Mouse (Mus musculus): ENCODE results near the gene Plekhh2. TPM values are rescaled to one million over a fixed set of nuclear protein-coding genes. Genes with fewer than 3 reads are reported as not detected.

Gene Plekhh2
- total and polyA plus RNA-seq, 3 experiments: 1.4 to 2.0 (median 1.7) TPM

DNA sequence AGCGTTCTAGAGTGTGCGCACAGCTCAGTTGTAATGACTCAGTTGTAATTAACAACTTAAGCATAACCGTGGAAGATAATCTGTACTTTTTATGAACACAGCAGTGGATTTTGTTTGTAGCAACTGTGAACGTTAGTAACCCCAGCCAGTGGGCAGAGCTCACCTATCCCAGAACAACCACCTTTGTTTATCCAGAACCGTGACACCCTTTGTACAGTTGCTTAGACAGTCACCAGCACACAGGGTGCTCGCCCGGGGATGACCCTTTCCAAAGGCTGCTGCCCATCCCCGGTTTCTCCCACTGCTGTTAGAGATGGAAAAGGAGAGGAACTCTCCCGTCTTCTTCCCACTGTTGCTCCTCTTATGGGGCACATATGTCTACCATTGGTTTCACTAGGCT is 141.8 kb downstream of the Plekhh2 start:
- no peak overlapping the region for H3K9ac ChIP-seq (ENCODE audit: low read depth, low read length)
- WGBS: 87% methylated on average over 9 of the region's 9 CpGs
- no peak for TF ChIP-seq CTCF (IDR thresholded peaks at IDR 0.05)
- no peak for TF ChIP-seq POLR2A (IDR thresholded peaks at IDR 0.05; ENCODE audit: insufficient read depth, low read depth, low read length)
- TF ChIP-seq EP300 (IDR thresholded peaks at IDR 0.05; ENCODE audit: insufficient read depth, low read depth, low read length): no peak

DNA sequence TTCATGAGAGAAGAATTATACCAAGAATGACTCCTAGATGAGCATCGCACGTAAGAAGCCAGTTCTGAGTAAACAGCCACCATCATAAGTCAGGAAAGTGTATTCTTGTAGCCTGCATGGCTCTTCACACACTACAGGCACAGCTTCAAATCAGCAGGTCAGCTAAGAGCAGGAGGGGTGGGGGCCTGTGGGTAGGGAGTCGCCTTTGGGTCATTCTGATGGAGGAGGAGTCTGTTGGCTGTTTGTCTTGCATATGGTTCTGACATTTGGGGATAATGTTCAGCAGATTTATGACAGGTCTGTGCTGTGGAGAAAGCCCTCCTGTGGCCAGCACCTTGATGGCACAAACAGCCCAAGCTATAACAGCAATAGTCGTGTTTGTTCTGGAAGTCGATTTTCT is 144.5 kb downstream of the Plekhh2 start:
- no peak for DNase-seq
- no peak overlapping the region for H3K4me3 ChIP-seq
- no peaks in the 10 kb centered on the region for H3K4me1 ChIP-seq (ENCODE audit: control insufficient read depth, insufficient read depth, low read length)
- H3K9ac ChIP-seq (ENCODE audit: low read depth, low read length): no peak overlapping the region
- TF ChIP-seq POLR2A (IDR thresholded peaks at IDR 0.05; ENCODE audit: insufficient read depth, low read depth, low read length): no peak
- TF ChIP-seq CTCF (IDR thresholded peaks at IDR 0.05): no peak
- TF ChIP-seq EP300 (IDR thresholded peaks at IDR 0.05; ENCODE audit: insufficient read depth, low read depth, low read length): no peak
- no peaks in the 10 kb centered on the region for H3K27me3 ChIP-seq (ENCODE audit: control insufficient read depth, insufficient read depth, low read length)
- WGBS: 67% methylated on average over 5 of the region's 5 CpGs
- H3K79me2 ChIP-seq (replicated peaks; ENCODE audit: control insufficient read depth, insufficient read depth, low read length): no peaks in the 10 kb centered on the region
- no peak overlapping the region for H3K27ac ChIP-seq
- no peaks in the 10 kb centered on the region for H3K36me3 ChIP-seq (ENCODE audit: control insufficient read depth, insufficient read depth, low read length)
- intact Hi-C loops (cut with DNase I): no loop called here

More for the DNA sequence above, 141.8 kb downstream of the Plekhh2 start:
- no peaks in the 10 kb centered on the region for H3K4me1 ChIP-seq (ENCODE audit: control insufficient read depth, insufficient read depth, low read length)
- H3K79me2 ChIP-seq (replicated peaks; ENCODE audit: control insufficient read depth, insufficient read depth, low read length): no peaks in the 10 kb centered on the region
- DNase-seq: no peak
- no peak overlapping the region for H3K27ac ChIP-seq
- intact Hi-C loops (cut with DNase I): no loop called here
- no peak overlapping the region for H3K4me3 ChIP-seq
- H3K27me3 ChIP-seq (ENCODE audit: control insufficient read depth, insufficient read depth, low read length): no peaks in the 10 kb centered on the region
- H3K36me3 ChIP-seq (ENCODE audit: control insufficient read depth, insufficient read depth, low read length): no peaks in the 10 kb centered on the region

DNA sequence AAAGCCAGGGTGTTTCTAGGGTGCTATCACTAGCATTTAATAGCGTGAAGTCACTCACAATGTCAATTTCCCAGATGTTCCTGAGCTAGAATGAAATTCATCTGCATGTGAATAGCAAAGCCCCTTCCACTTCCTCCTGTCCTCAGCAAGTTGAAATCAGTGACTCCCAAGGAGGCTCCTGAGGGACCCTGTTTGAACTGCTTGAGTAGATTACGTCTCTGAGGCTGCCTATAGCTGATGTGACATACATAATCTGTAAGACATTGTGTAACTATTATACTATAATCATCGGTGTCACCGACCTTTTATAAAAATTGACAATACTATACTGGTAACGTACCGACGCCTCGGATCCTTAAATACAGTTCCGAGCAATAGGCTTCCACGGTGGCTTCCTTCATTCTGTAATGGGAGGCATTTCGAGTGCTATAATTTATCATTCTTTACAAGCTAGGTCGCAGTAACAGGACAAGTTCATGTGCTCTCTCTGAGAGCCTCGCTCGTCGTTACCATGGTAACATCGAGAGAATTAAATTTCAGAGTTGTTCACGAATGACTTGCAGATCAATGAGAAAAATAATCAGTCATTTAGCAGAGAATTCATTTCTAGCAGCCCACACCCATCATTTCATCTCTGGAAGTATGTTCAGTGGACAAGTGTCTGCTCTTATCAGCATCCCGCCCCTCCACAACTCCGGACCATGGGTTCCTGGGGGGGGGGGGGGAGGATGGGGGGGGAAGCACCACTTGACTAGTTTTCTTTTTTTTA is 145.1 kb downstream of the Plekhh2 start:
- Histone ChIP-seq H3K27ac (no peak overlapping the region), H3K27me3 (ENCODE audit: control insufficient read depth, insufficient read depth, low read length) (no peaks in the 10 kb centered on the region), H3K36me3 (ENCODE audit: control insufficient read depth, insufficient read depth, low read length) (no peaks in the 10 kb centered on the region), H3K79me2 (replicated peaks; ENCODE audit: control insufficient read depth, insufficient read depth, low read length) (no peaks in the 10 kb centered on the region), H3K4me3 (no peak overlapping the region), H3K9ac (ENCODE audit: low read depth, low read length) (no peak overlapping the region), H3K4me1 (ENCODE audit: control insufficient read depth, insufficient read depth, low read length) (no peaks in the 10 kb centered on the region)
- intact Hi-C loops (cut with DNase I): no loop called here
- TF ChIP-seq CTCF (IDR thresholded peaks at IDR 0.05) (no peak), POLR2A (IDR thresholded peaks at IDR 0.05; ENCODE audit: insufficient read depth, low read depth, low read length) (no peak), EP300 (IDR thresholded peaks at IDR 0.05; ENCODE audit: insufficient read depth, low read depth, low read length) (no peak)
- WGBS: 76% methylated on average over 19 of the region's 19 CpGs
- no peak for DNase-seq

DNA sequence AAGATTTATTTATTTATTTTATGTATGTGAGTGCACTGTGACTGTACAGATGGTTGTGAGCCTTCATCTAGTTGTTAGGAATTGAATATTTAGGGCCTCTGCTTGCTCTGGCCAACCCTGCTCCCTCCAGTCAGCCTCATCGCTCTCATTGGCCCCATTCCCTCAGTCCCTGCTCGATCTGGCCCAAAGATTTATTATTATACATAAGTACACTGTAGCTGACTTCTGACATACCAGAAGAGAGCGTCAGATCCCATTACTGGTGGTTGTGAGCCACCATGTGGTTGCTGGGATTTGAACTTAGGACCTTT is 145.7 kb downstream of the Plekhh2 start:
- WGBS: 64% methylated on average over 3 of the region's 3 CpGs
- Histone ChIP-seq H3K4me1 (ENCODE audit: control insufficient read depth, insufficient read depth, low read length) (no peaks in the 10 kb centered on the region), H3K27ac (no peak overlapping the region), H3K36me3 (ENCODE audit: control insufficient read depth, insufficient read depth, low read length) (no peaks in the 10 kb centered on the region), H3K79me2 (replicated peaks; ENCODE audit: control insufficient read depth, insufficient read depth, low read length) (no peaks in the 10 kb centered on the region), H3K27me3 (ENCODE audit: control insufficient read depth, insufficient read depth, low read length) (no peaks in the 10 kb centered on the region), H3K9ac (ENCODE audit: low read depth, low read length) (no peak overlapping the region), H3K4me3 (no peak overlapping the region)
- DNase-seq: no peak
- TF ChIP-seq POLR2A (IDR thresholded peaks at IDR 0.05; ENCODE audit: insufficient read depth, low read depth, low read length): no peak
- TF ChIP-seq CTCF (IDR thresholded peaks at IDR 0.05): no peak
- TF ChIP-seq EP300 (IDR thresholded peaks at IDR 0.05; ENCODE audit: insufficient read depth, low read depth, low read length): no peak
- intact Hi-C loops (cut with DNase I): no loop called here

DNA sequence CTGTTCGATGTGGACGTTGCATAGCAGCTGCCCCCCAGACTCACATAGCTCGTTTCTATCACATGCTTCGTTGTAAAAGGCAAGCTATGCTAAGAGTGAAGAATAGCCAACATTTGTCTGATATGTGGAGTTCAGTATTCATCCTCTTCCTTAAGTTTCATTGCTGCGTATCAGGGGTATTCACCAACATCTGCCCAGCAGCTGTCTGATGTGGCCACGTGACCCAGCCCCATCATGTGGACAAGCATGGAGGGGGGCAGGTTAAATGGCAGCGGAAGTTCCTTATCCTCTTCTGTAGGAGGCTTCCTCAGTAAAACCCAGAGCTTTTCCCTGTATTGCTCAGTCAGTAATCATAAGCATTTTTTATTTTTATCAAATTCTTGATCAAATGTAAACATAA is 146.1 kb downstream of the Plekhh2 start:
- intact Hi-C loops (cut with DNase I): no loop called here
- H3K4me1 ChIP-seq (ENCODE audit: control insufficient read depth, insufficient read depth, low read length): no peaks in the 10 kb centered on the region
- H3K9ac ChIP-seq (ENCODE audit: low read depth, low read length): no peak overlapping the region
- TF ChIP-seq POLR2A (IDR thresholded peaks at IDR 0.05; ENCODE audit: insufficient read depth, low read depth, low read length) (no peak), CTCF (IDR thresholded peaks at IDR 0.05) (no peak), EP300 (IDR thresholded peaks at IDR 0.05; ENCODE audit: insufficient read depth, low read depth, low read length) (no peak)
- no peak for DNase-seq
- no peaks in the 10 kb centered on the region for H3K36me3 ChIP-seq (ENCODE audit: control insufficient read depth, insufficient read depth, low read length)
- no peaks in the 10 kb centered on the region for H3K27me3 ChIP-seq (ENCODE audit: control insufficient read depth, insufficient read depth, low read length)
- H3K79me2 ChIP-seq (replicated peaks; ENCODE audit: control insufficient read depth, insufficient read depth, low read length): no peaks in the 10 kb centered on the region
- WGBS: 67% methylated on average over 7 of the region's 7 CpGs
- H3K27ac ChIP-seq: no peak overlapping the region
- no peak overlapping the region for H3K4me3 ChIP-seq

DNA sequence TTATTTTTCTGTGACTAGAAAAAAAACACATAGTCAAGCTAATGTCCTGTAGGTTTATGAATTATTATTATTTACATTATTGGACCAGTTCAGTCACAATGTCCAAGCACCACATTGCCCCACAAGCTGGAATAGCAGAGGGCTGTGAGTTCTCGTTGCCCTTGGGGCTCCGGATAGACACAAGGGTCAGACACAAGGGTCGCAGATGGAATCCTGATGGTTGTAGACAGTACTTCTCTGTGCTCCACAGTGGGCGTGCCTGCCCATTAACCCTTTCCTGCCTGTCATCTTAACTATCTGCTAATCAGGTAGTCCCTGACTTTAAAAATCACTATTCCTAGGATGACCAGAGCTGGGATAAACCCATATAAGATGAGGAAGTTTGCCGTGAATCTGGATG is 146.5 kb downstream of the Plekhh2 start:
- Histone ChIP-seq H3K79me2 (replicated peaks; ENCODE audit: control insufficient read depth, insufficient read depth, low read length) (no peaks in the 10 kb centered on the region), H3K4me1 (ENCODE audit: control insufficient read depth, insufficient read depth, low read length) (no peaks in the 10 kb centered on the region), H3K4me3 (no peak overlapping the region), H3K27ac (no peak overlapping the region), H3K9ac (ENCODE audit: low read depth, low read length) (no peak overlapping the region), H3K27me3 (ENCODE audit: control insufficient read depth, insufficient read depth, low read length) (no peaks in the 10 kb centered on the region), H3K36me3 (ENCODE audit: control insufficient read depth, insufficient read depth, low read length) (no peaks in the 10 kb centered on the region)
- intact Hi-C loops (cut with DNase I): no loop called here
- no peak for TF ChIP-seq POLR2A (IDR thresholded peaks at IDR 0.05; ENCODE audit: insufficient read depth, low read depth, low read length)
- TF ChIP-seq EP300 (IDR thresholded peaks at IDR 0.05; ENCODE audit: insufficient read depth, low read depth, low read length): no peak
- no peak for TF ChIP-seq CTCF (IDR thresholded peaks at IDR 0.05)
- 52% methylated on average over 5 of the region's 5 CpGs for whole genome bisulfite sequencing
- no peak for DNase-seq

Data from heart, adult 2 months (tissue).